Comparison of ENCODE assay signal across 14 mouse cellular contexts in the genomic region with DNA sequence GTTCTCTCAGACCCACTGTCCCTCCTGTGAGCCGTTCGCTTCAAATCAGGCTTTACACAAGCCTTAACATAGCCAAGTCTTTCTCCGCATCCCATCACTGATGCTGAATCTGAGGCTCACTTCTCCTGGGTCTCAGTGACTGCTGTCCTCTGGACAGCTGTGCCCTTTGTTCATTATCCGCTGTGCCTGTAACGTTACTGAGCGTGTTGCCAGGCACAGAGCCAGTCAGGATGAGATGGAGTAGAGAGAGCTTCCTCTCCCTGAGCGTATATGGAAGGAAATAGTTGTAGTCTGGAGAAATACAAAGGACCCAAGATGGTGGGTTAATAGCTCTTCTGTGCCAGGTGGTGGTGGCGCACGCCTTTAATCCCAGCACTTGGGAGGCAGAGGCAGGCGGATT. TPM values are rescaled to one million over a fixed set of nuclear protein-coding genes. Genes with fewer than 3 reads are reported as not detected.
A peak's percentile ranks its signal among the peaks of the same experiment; 100 is the strongest.
DNase-seq lines count a peak whose midpoint lies in the region; ATAC-seq and TF ChIP-seq lines count a peak whose summit lies in the region.
"Had no signal": no experiment of that assay in that cellular context is flagged by ENCODE, and none has a peak within 500 bp of the region (broad histone marks: within the 10 kb centered on the region; RNA-seq: fewer than 3 reads in every experiment).

No protein-coding gene starts in this region.

- H3K4me3 ChIP-seq in heart, embryonic 11.5 days (ENCODE audit: low read depth, low read length) = no peak overlapping the region
- no peak overlapping the region for H3K4me3 ChIP-seq in heart, embryonic 14.5 days (ENCODE audit: control insufficient read depth in 1 of 2, insufficient read depth in 1 of 2, low read depth in 1 of 2, low read length in 2 of 2)
- no peak overlapping the region for H3K4me3 ChIP-seq in lung, adult 2 months (replicated peaks; ENCODE audit: extremely low read depth, low read depth, low read length)
- no peak overlapping the region for H3K4me3 ChIP-seq in forebrain, embryonic 16.5 days (replicated peaks; ENCODE audit: low read length)
- no peak overlapping the region for H3K4me3 ChIP-seq in forebrain, embryonic 15.5 days
- H3K4me3 ChIP-seq: limb, embryonic 13.5 days; myocyte had no signal

- H3K27me3 ChIP-seq in heart, embryonic 11.5 days (ENCODE audit: control insufficient read depth, insufficient read depth, low read length) = no peaks in the 10 kb centered on the region
- H3K27me3 ChIP-seq in heart, embryonic 14.5 days (ENCODE audit: control insufficient read depth, insufficient read depth, low read length) = no peaks in the 10 kb centered on the region
- H3K27me3 ChIP-seq in forebrain, embryonic 16.5 days (replicated peaks; ENCODE audit: control insufficient read depth, insufficient read depth, low read length) = no peaks in the 10 kb centered on the region
- no peaks in the 10 kb centered on the region for H3K27me3 ChIP-seq in forebrain, embryonic 15.5 days
- H3K27me3 ChIP-seq: limb, embryonic 13.5 days had no signal

- TF ChIP-seq POLR2A in lung, adult 2 months (IDR thresholded peaks at IDR 0.05; ENCODE audit: borderline replicate concordance, extremely low read depth, low read depth, low read length) = no peak

- ATAC-seq in heart, embryonic 11.5 days (replicated peaks; ENCODE audit: insufficient number of reproducible peaks, low FRiP score, low TSS enrichment) = no peak
- no peak for ATAC-seq in heart, embryonic 14.5 days (ENCODE audit: insufficient number of reproducible peaks, insufficient read depth, low FRiP score, low read depth)
- ATAC-seq in forebrain, embryonic 16.5 days = no peak
- ATAC-seq in forebrain, embryonic 15.5 days (replicated peaks) = no peak
- ATAC-seq: CD4-positive, CD25-positive, alpha-beta regulatory T cell, adult 4 months had no signal

- peaks cover 18% of the 10 kb centered on the region for H3K36me3 ChIP-seq in heart, embryonic 11.5 days (ENCODE audit: control insufficient read depth, insufficient read depth, low read length)
- peaks cover 31% of the 10 kb centered on the region for H3K36me3 ChIP-seq in heart, embryonic 14.5 days (ENCODE audit: control insufficient read depth, insufficient read depth, low read length)
- peaks cover 7% of the 10 kb centered on the region for H3K36me3 ChIP-seq in forebrain, embryonic 16.5 days (ENCODE audit: control insufficient read depth, insufficient read depth)
- H3K36me3 ChIP-seq in forebrain, embryonic 15.5 days = peaks cover 15% of the 10 kb centered on the region

- no peak overlapping the region for H3K9ac ChIP-seq in heart, embryonic 11.5 days (ENCODE audit: low read depth, low read length)
- no peak overlapping the region for H3K9ac ChIP-seq in heart, embryonic 14.5 days (ENCODE audit: low read length)
- no peak overlapping the region for H3K9ac ChIP-seq in forebrain, embryonic 16.5 days (replicated peaks; ENCODE audit: low read depth, low read length)
- no peak overlapping the region for H3K9ac ChIP-seq in forebrain, embryonic 15.5 days (replicated peaks)
- H3K9ac ChIP-seq: limb, embryonic 13.5 days had no signal

- DNase-seq in heart, postnatal 4 days = no peak
- DNase-seq in brain, adult 2 months (ENCODE audit: low read depth, low spot score) = peak; percentile 84
- peak; percentile 33 for DNase-seq in lung, adult 2 months
- DNase-seq in adrenal gland, adult 8-10 months = no peak
- DNase-seq: gastrocnemius, postnatal 25 days; layer of hippocampus, postnatal 36 days; spleen, adult 18-20 months had no signal

- peaks cover 9% of the 10 kb centered on the region for H3K4me1 ChIP-seq in heart, embryonic 11.5 days (ENCODE audit: control insufficient read depth, insufficient read depth, low read length)
- H3K4me1 ChIP-seq in heart, embryonic 14.5 days (ENCODE audit: control insufficient read depth in 2 of 2, insufficient read depth in 2 of 2, low read length in 2 of 2) = peaks cover 13 to 18% of the 10 kb centered on the region in 2 experiments; a peak in 3 of 4 replicates
- peaks cover 10% of the 10 kb centered on the region for H3K4me1 ChIP-seq in lung, adult 2 months (ENCODE audit: control insufficient read depth, insufficient read depth, low read length)
- peaks cover 17% of the 10 kb centered on the region for H3K4me1 ChIP-seq in forebrain, embryonic 16.5 days (replicated peaks; ENCODE audit: control insufficient read depth, insufficient read depth, low read length)
- peaks cover 19% of the 10 kb centered on the region for H3K4me1 ChIP-seq in forebrain, embryonic 15.5 days

- H3K9me3 ChIP-seq in heart, embryonic 11.5 days (replicated peaks; ENCODE audit: control insufficient read depth, low read length) = no peaks in the 10 kb centered on the region; the same call in 1 of the 2 replicates
- H3K9me3 ChIP-seq in heart, embryonic 14.5 days (ENCODE audit: control insufficient read depth, low read length) = peaks cover 4% of the 10 kb centered on the region
- H3K9me3 ChIP-seq in forebrain, embryonic 16.5 days (ENCODE audit: control insufficient read depth, low read length) = 0 out of 2 replicates have a peak, but pooled peaks cover 2% of the 10 kb centered on the region
- H3K9me3 ChIP-seq in forebrain, embryonic 15.5 days = no peaks in the 10 kb centered on the region

- no peak for TF ChIP-seq CTCF in lung, adult 2 months (IDR thresholded peaks at IDR 0.05; ENCODE audit: insufficient read depth, low read length)

- H3K4me2 ChIP-seq in heart, embryonic 11.5 days = no peak overlapping the region
- H3K4me2 ChIP-seq in heart, embryonic 14.5 days (ENCODE audit: low read length) = no peak overlapping the region
- H3K4me2 ChIP-seq in forebrain, embryonic 16.5 days (ENCODE audit: low read length) = no peak overlapping the region
- no peak overlapping the region for H3K4me2 ChIP-seq in forebrain, embryonic 15.5 days (replicated peaks)
- H3K4me2 ChIP-seq: limb, embryonic 13.5 days had no signal

- 0 out of 2 replicates have a peak overlapping the region, but pooled peaks have one; percentile 12 for H3K27ac ChIP-seq in heart, embryonic 11.5 days (ENCODE audit: low read depth, low read length)
- peak overlapping the region; percentile 27 to 55; a peak in 3 of 4 replicates for H3K27ac ChIP-seq in heart, embryonic 14.5 days (replicated peaks in 1 of 2; ENCODE audit: control insufficient read depth in 1 of 2, insufficient read depth in 1 of 2, low read depth in 2 of 2, low read length in 2 of 2)
- H3K27ac ChIP-seq in forebrain, embryonic 16.5 days (ENCODE audit: low read length) = no peak overlapping the region
- H3K27ac ChIP-seq in forebrain, embryonic 15.5 days (replicated peaks) = no peak overlapping the region
- H3K27ac ChIP-seq: limb, embryonic 13.5 days had no signal

- WGBS in heart, embryonic 11.5 days (ENCODE audit: insufficient replicate concordance) = 81% methylated on average over 10 of the region's 10 CpGs
- 78% methylated on average over 10 of the region's 10 CpGs for WGBS in heart, embryonic 14.5 days
- WGBS in lung, adult 2 months = 55% methylated on average over 10 of the region's 10 CpGs
- WGBS in forebrain, embryonic 16.5 days = 81% methylated on average over 10 of the region's 10 CpGs
- WGBS in forebrain, embryonic 15.5 days = 83% methylated on average over 10 of the region's 10 CpGs

RNA-seq across cellular contexts. Expression of a gene that starts 3.2 kb away (rescaled TPM):
- 75.9 and 84.0 TPM in 2 replicates for polyA plus RNA-seq in heart, embryonic 11.5 days (2014; fragmentation: Nextera tagmentation; extraction: Ambion mirVana)
- 10 to 100 TPM; 52.2 to 59.8 TPM for total RNA-seq in heart, postnatal 4 days (2021)
- 91.6 and 96.7 TPM in 2 replicates for polyA plus RNA-seq in heart, embryonic 14.5 days (2014; fragmentation: Nextera tagmentation; extraction: Ambion mirVana)
- polyA plus RNA-seq in lung, adult 2 months (2012; rRNA removed) = 43.8 and 49.6 TPM in 2 replicates
- polyA plus RNA-seq in forebrain, embryonic 16.5 days (2015; fragmentation: Nextera tagmentation; extraction: Ambion mirVana) = 62.2 and 67.9 TPM in 2 replicates
- total RNA-seq in adrenal gland, adult 8-10 months (2022) = 10 to 100 TPM; 51.7 to 68.6 (median 62.8) TPM
- 61.3 and 66.6 TPM in 2 replicates for polyA plus RNA-seq in forebrain, embryonic 15.5 days (2015; fragmentation: Nextera tagmentation; extraction: Ambion mirVana)

RNA-seq across cellular contexts. Expression of a gene that starts 14.1 kb away (rescaled TPM):
- polyA plus RNA-seq in heart, embryonic 11.5 days (2014; fragmentation: Nextera tagmentation; extraction: Ambion mirVana) = 30.2 and 31.8 TPM in 2 replicates
- total RNA-seq in heart, postnatal 4 days (2021) = 1 to 10 TPM; 7.6 to 9.8 TPM
- 16.8 and 19.0 TPM in 2 replicates for polyA plus RNA-seq in heart, embryonic 14.5 days (2014; fragmentation: Nextera tagmentation; extraction: Ambion mirVana)
- 19.5 and 25.0 TPM in 2 replicates for polyA plus RNA-seq in lung, adult 2 months (2012; rRNA removed)
- polyA plus RNA-seq in forebrain, embryonic 16.5 days (2015; fragmentation: Nextera tagmentation; extraction: Ambion mirVana) = 34.7 and 44.1 TPM in 2 replicates
- 10 to 100 TPM; 12.5 to 23.3 (median 22.5) TPM for total RNA-seq in adrenal gland, adult 8-10 months (2022)
- polyA plus RNA-seq in forebrain, embryonic 15.5 days (2015; fragmentation: Nextera tagmentation; extraction: Ambion mirVana) = 35.2 and 35.6 TPM in 2 replicates

RNA-seq across cellular contexts. Expression of a gene that starts 23.0 kb away (rescaled TPM):
- polyA plus RNA-seq in heart, embryonic 11.5 days (2014; fragmentation: Nextera tagmentation; extraction: Ambion mirVana) = 68.6 and 71.5 TPM in 2 replicates
- 10 to 100 TPM; 46.3 to 46.9 TPM for total RNA-seq in heart, postnatal 4 days (2021)
- 65.5 and 67.7 TPM in 2 replicates for polyA plus RNA-seq in heart, embryonic 14.5 days (2014; fragmentation: Nextera tagmentation; extraction: Ambion mirVana)
- 123 TPM in 2 replicates for polyA plus RNA-seq in lung, adult 2 months (2012; rRNA removed)
- polyA plus RNA-seq in forebrain, embryonic 16.5 days (2015; fragmentation: Nextera tagmentation; extraction: Ambion mirVana) = 169 and 197 TPM in 2 replicates
- total RNA-seq in adrenal gland, adult 8-10 months (2022) = 10 to 100 TPM; 79.7 to 84.5 (median 81.6) TPM
- 180 and 188 TPM in 2 replicates for polyA plus RNA-seq in forebrain, embryonic 15.5 days (2015; fragmentation: Nextera tagmentation; extraction: Ambion mirVana)

RNA-seq across cellular contexts. Expression of a gene that starts 28.9 kb away (rescaled TPM):
- 42.4 and 46.5 TPM in 2 replicates for polyA plus RNA-seq in heart, embryonic 11.5 days (2014; fragmentation: Nextera tagmentation; extraction: Ambion mirVana)
- total RNA-seq in heart, postnatal 4 days (2021) = 10 to 100 TPM; 42.4 to 45.9 TPM
- polyA plus RNA-seq in heart, embryonic 14.5 days (2014; fragmentation: Nextera tagmentation; extraction: Ambion mirVana) = 50.1 and 63.0 TPM in 2 replicates
- 51.5 and 64.0 TPM in 2 replicates for polyA plus RNA-seq in lung, adult 2 months (2012; rRNA removed)
- 52.9 and 58.8 TPM in 2 replicates for polyA plus RNA-seq in forebrain, embryonic 16.5 days (2015; fragmentation: Nextera tagmentation; extraction: Ambion mirVana)
- 100 to 1,000 TPM in 3 of 4 experiments, 10 to 100 TPM in 1; 83.5 to 119 (median 106) TPM for total RNA-seq in adrenal gland, adult 8-10 months (2022)
- polyA plus RNA-seq in forebrain, embryonic 15.5 days (2015; fragmentation: Nextera tagmentation; extraction: Ambion mirVana) = 50.9 and 56.7 TPM in 2 replicates

RNA-seq across cellular contexts. Expression of a gene that starts 37.6 kb away (rescaled TPM):
- polyA plus RNA-seq in heart, embryonic 11.5 days (2014; fragmentation: Nextera tagmentation; extraction: Ambion mirVana) = 46.0 and 51.9 TPM in 2 replicates
- 10 to 100 TPM; 17.1 to 18.3 TPM for total RNA-seq in heart, postnatal 4 days (2021)
- 39.4 and 40.2 TPM in 2 replicates for polyA plus RNA-seq in heart, embryonic 14.5 days (2014; fragmentation: Nextera tagmentation; extraction: Ambion mirVana)
- polyA plus RNA-seq in lung, adult 2 months (2012; rRNA removed) = 33.5 and 48.0 TPM in 2 replicates
- polyA plus RNA-seq in forebrain, embryonic 16.5 days (2015; fragmentation: Nextera tagmentation; extraction: Ambion mirVana) = 56.0 and 56.1 TPM in 2 replicates
- total RNA-seq in adrenal gland, adult 8-10 months (2022) = 10 to 100 TPM; 31.8 to 51.8 (median 40.4) TPM
- 52.1 and 55.3 TPM in 2 replicates for polyA plus RNA-seq in forebrain, embryonic 15.5 days (2015; fragmentation: Nextera tagmentation; extraction: Ambion mirVana)

Comparison
In these comparisons a context has a peak if more than half of its experiments do, and no peak if none do; other contexts are left out.
1. H3K27ac ChIP-seq: peak in heart, embryonic 11.5 days (single experiment) and heart, embryonic 14.5 days (2 of 2); none in forebrain, embryonic 16.5 days (single experiment) and forebrain, embryonic 15.5 days (single experiment).
2. DNase-seq: peak in brain, adult 2 months (single experiment) and lung, adult 2 months (single experiment); none in heart, postnatal 4 days (single experiment) and adrenal gland, adult 8-10 months (single experiment).